Mouse (Mus musculus) retina, postnatal 1 day (tissue): ENCODE results near the gene Rhof.
A peak's percentile ranks its signal among the peaks of the same experiment; 100 is the strongest.

Source experiments
- DNase-seq: peaks from one replicate; pipeline ENCODE4 v3.0.0-alpha.2; 2012

Rhof gene

GRCm38 (mm10) chr5:123134875-123135382, 2.4 kb upstream of the Rhof start:
- DNase-seq: no peak

- peak; percentile 31 for DNase-seq
Measured at GRCm38 (mm10) chr5:123134186-123134874, 1.8 kb upstream of the Rhof start.

GRCm38 (mm10) chr5:123133784-123134143, 1.3 kb upstream of the Rhof start:
- no peak for DNase-seq

GRCm38 (mm10) chr5:123133083-123133783, 741 bp upstream of the Rhof start:
- DNase-seq: peak; percentile 89

- no peak for DNase-seq
Measured at GRCm38 (mm10) chr5:123130814-123131148, 1.7 kb downstream of the Rhof start.

GRCm38 (mm10) chr5:123130030-123130813, 2.3 kb downstream of the Rhof start:
- DNase-seq: no peak

- no peak for DNase-seq
Measured at GRCm38 (mm10) chr5:123129170-123129757, 3.2 kb downstream of the Rhof start.

- no peak for DNase-seq
Measured at GRCm38 (mm10) chr5:123128426-123129169, 3.9 kb downstream of the Rhof start.

GRCm38 (mm10) chr5:123127031-123127430, 5.5 kb downstream of the Rhof start:
- no peak for DNase-seq

- DNase-seq: no peak
Measured at GRCm38 (mm10) chr5:123125638-123126406, 6.7 kb downstream of the Rhof start.

GRCm38 (mm10) chr5:123125105-123125504, 7.4 kb downstream of the Rhof start:
- DNase-seq: no peak

GRCm38 (mm10) chr5:123122181-123122580, 10.3 kb downstream of the Rhof start:
- no peak for DNase-seq

- no peak for DNase-seq
Measured at GRCm38 (mm10) chr5:123120624-123121215, 11.8 kb downstream of the Rhof start.

GRCm38 (mm10) chr5:123118826-123119225, 13.7 kb downstream of the Rhof start:
- no peak for DNase-seq

GRCm38 (mm10) chr5:123117773-123118172, 14.7 kb downstream of the Rhof start:
- no peak for DNase-seq

- DNase-seq: peak; percentile 79
Measured at GRCm38 (mm10) chr5:123117257-123117656, 15.2 kb downstream of the Rhof start.

GRCm38 (mm10) chr5:123116080-123116479, 16.4 kb downstream of the Rhof start:
- DNase-seq: no peak

- DNase-seq: peak; percentile 64
Measured at GRCm38 (mm10) chr5:123114924-123115323, 17.6 kb downstream of the Rhof start.

GRCm38 (mm10) chr5:123114109-123114508, 18.4 kb downstream of the Rhof start:
- DNase-seq: no peak

GRCm38 (mm10) chr5:123110296-123110721, 22.2 kb downstream of the Rhof start:
- DNase-seq: peak; percentile 72
